Mouse (Mus musculus) kidney, embryonic 14.5 days (tissue): ENCODE results near the gene Notch1. TPM values are rescaled to one million over a fixed set of nuclear protein-coding genes. Genes with fewer than 3 reads are reported as not detected.

Source experiments
- ATAC-seq: fragments of 200-750 bp; cut with Nextera tagmentation; 2 replicates; pipeline ENCODE4 v1.8.0; 2017; ENCODE audit warnings: moderate number of reproducible peaks, mild to moderate bottlenecking, moderate TSS enrichment, moderate library complexity; ENCODE audit not compliant: low FRiP score, low TSS enrichment
- H3K27ac ChIP-seq: fragments of 300-500 bp; sonication (generic); 2 replicates; pipeline ENCODE4 v1.5.1; 2014; ENCODE audit warnings: low read depth, mild to moderate bottlenecking, low read length, moderate library complexity, mixed read lengths
- H3K27me3 ChIP-seq: fragments of 300-500 bp; sonication (generic); 2 replicates; pipeline ENCODE4 v1.6.1; 2014; ENCODE audit warnings: mild to moderate bottlenecking, low read length; ENCODE audit not compliant: control insufficient read depth, insufficient read depth
- H3K36me3 ChIP-seq: fragments of 300-500 bp; sonication (generic); 2 replicates; pipeline ENCODE4 v1.6.1; 2014; ENCODE audit warnings: low read length, mixed read lengths; ENCODE audit not compliant: control insufficient read depth, insufficient read depth
- H3K4me1 ChIP-seq: fragments of 300-500 bp; sonication (generic); 2 replicates; pipeline ENCODE4 v1.6.1; 2014; ENCODE audit warnings: low read length, mixed read lengths; ENCODE audit not compliant: control insufficient read depth, insufficient read depth
- H3K4me2 ChIP-seq: fragments of 300-500 bp; sonication (generic); replicated peaks from 2 replicates; pipeline ENCODE4 v1.6.1; 2014; ENCODE audit warnings: low read depth, mild to moderate bottlenecking, low read length
- H3K4me3 ChIP-seq: fragments of 300-500 bp; sonication (generic); 2 replicates; pipeline ENCODE4 v1.5.1; 2014; ENCODE audit warnings: mild to moderate bottlenecking, low read length
- H3K9ac ChIP-seq: fragments of 300-500 bp; sonication (generic); 2 replicates; pipeline ENCODE4 v1.6.1; 2014; ENCODE audit warnings: low read depth, mild to moderate bottlenecking, low read length, moderate library complexity
- H3K9me3 ChIP-seq: fragments of 300-500 bp; sonication (generic); 2 replicates; pipeline ENCODE4 v1.6.1; 2016; ENCODE audit warnings: low read length; ENCODE audit not compliant: control insufficient read depth
- WGBS: fragments of 180-500 bp; shearing (Covaris S2); extraction: QIAGEN DNeasy Blood & Tissue Kit; methylation state at CpG from one replicate; pipeline ENCODE4 v1.1.7; 2014; 5-methylcytosine and 5-hydroxymethylcytosine counted together
- polyA plus RNA-seq: library from polyadenylated mRNA; unstranded; fragments of >200 nt; fragmentation: Nextera tagmentation; extraction: Ambion mirVana; gene quantifications from 2 replicates; pipeline ENCODE4 v1.2.1, GENCODE M21; 2014

Notch1 gene
- polyA plus RNA-seq, 1 experiment from 2014 or later: 45.1 TPM

DNA sequence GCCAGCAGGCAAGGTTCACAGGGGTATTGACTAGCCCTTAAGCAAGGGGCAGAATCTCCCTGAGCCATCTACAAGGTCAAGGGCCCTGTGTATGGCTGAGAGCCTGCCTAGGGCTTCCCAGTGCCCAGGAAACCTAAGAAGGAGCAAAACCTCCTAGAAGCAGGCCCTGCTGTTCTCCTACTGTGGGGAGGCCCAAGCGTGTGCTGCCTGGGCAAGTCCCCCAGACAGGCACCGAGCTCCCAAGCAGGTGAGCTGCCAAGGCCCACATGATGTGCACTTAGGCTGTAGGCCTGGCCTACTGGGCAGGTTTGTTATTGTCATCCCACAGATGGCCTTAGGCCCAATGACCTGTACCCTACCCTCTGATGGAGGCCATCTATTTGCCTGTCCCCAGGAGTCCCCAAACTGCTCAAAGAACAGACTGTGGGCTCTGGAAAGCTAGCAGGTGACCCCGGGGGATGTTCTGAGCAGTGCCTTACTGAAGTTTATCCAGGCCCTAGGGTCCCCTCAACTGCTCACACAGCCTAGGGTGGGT lies 9.7 kb downstream of the Notch1 start:
- Histone ChIP-seq H3K27ac (peak overlapping the region; percentile 96), H3K9me3 (no peaks in the 10 kb centered on the region), H3K4me1 (peaks cover 43% of the 10 kb centered on the region), H3K4me3 (no peak overlapping the region), H3K9ac (peak overlapping the region; percentile 40; the same call in 1 of the 2 replicates), H3K36me3 (no peaks in the 10 kb centered on the region), H3K27me3 (no peaks in the 10 kb centered on the region), H3K4me2 (no peak overlapping the region)
- WGBS: 78% methylated on average over 3 of the region's 3 CpGs
- ATAC-seq: no peak

DNA sequence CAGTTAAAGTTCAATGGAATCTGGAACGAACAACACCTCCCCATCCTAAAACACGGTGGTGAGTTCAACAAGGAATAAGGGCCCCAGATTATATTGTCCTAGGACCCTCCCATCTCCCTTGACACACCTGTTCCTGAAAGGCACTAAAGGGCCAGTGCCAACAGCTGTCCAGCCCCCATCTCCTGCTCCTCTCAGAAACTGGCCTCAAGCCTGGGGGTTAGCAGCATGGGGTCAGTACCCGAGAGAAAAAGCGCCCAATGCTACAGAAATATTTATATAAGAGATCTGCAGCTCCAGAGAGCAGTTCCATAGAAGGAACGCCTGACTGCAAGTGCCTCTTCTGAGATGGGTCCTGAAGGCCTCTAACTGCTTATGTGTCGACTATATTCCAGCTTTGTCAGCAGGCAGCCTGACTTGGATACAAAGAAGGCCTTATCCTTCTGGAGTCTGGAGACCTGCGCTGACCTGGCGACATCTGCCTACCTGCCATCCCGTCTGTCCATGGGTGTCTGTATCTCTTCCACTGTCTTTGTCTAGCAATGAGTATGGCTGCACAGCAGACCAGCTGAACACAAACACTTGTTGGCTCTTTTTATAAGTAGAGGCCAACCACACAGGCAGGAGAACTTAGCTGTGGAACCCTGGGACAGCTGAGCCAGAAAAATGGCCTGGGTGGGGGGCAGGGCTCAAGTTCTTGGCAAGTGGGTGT lies 11.5 kb downstream of the Notch1 start:
- H3K9me3 ChIP-seq: no peaks in the 10 kb centered on the region
- no peak overlapping the region for H3K27ac ChIP-seq
- no peak overlapping the region for H3K9ac ChIP-seq
- H3K4me3 ChIP-seq: no peak overlapping the region
- WGBS: 67% methylated on average over 9 of the region's 9 CpGs
- H3K36me3 ChIP-seq: peaks cover 2% of the 10 kb centered on the region; the same call in 1 of the 2 replicates
- H3K4me2 ChIP-seq: peak overlapping the region; percentile 87; the same call in 1 of the 2 replicates
- ATAC-seq: no peak
- peaks cover 61% of the 10 kb centered on the region for H3K4me1 ChIP-seq
- no peaks in the 10 kb centered on the region for H3K27me3 ChIP-seq

DNA sequence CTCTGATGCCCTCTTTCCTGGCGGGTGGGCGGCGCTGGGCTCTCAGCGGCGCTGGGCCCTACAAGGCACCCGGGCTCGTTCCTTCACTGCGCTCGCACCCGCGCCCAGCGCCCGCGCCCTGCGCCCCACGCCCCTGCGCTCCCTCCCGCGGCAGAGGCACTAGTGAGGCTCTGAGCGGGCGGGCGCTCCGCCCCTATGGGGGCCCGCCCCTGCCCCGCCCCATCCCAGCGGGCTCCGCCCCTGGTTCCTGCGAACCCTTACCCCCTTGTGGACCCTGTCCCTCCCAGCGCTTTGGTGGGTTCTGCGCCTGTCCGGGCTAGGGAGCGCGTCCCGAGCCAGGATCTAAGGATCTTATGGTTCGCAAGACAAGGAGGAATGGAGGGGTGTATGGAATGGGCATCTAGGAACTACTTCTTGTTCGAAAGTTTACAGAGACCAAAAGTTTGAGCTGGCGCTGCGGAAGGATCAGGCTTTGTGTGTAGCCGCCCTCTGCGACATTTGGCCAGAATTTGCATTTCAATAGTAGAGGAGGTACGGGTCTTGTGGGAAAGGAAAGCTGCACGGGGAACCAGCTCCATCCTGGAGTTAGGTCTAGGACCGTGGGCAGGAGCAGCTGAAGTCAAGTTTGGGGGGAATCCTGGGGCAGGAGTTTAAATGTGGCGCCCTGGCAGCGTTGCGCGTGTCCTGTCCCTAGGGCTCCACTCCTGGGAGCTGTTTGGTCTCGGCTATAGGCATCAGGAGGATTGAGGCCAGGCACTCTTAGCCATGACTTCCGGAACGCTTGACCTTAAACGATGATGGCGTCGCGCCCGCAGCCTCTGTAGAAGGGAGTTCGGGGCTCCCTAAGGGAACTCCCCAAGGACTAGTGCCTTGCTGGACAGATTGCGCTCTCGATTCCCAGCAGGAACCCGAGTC lies 12.5 kb downstream of the Notch1 start:
- peaks cover 5% of the 10 kb centered on the region for H3K36me3 ChIP-seq
- peak overlapping the region; percentile 87 for H3K4me2 ChIP-seq
- H3K9ac ChIP-seq: peak overlapping the region; percentile 92
- H3K27ac ChIP-seq: peak overlapping the region; percentile 78
- 2% methylated on average over 43 of the region's 59 CpGs for WGBS
- H3K4me3 ChIP-seq: peak overlapping the region; percentile 90
- no peaks in the 10 kb centered on the region for H3K9me3 ChIP-seq
- H3K27me3 ChIP-seq: no peaks in the 10 kb centered on the region
- H3K4me1 ChIP-seq: peaks cover 68% of the 10 kb centered on the region
- peak; percentile 82 for ATAC-seq

DNA sequence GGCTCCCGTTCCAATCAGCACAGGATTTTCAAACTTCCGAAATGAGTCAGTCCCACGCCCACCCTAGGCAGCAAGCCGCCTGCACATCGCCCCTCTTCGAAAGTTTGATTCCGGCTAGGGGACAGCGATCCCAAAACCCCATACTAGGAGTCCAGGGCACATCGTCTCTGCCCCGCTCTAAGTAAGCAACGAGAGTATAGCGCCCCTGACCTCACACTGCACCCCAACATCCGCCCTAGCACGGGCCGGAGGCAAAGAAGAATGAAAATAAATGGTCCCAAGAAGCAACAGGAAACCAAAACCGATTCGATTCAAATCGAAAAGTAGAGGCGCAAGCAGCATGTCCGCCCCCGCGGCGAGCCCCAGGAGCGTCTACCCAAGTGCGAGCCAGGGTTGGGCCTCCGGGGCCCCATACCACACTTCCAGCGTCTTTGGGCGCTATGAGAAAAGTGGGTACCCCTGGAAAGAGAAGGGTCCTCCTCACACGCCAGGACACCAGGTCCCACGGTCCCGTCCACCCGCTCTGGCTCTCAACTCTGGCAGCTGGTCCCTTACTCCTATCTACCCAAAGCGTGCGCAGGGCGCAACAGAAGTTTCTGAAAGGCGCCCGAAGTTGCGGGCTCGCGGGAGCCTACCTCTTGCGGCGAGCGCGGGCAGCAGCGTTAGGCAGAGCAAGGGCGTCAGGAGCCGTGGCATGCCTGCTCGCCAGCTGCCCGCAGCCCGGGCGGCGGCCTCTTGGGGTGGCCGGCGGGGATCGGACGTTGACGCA lies 13.4 kb downstream of the Notch1 start:
- Histone ChIP-seq H3K4me1 (peaks cover 68% of the 10 kb centered on the region), H3K27me3 (no peaks in the 10 kb centered on the region), H3K4me2 (peak overlapping the region; percentile 87), H3K4me3 (peak overlapping the region; percentile 90), H3K27ac (peak overlapping the region; percentile 78), H3K9me3 (no peaks in the 10 kb centered on the region), H3K9ac (peak overlapping the region; percentile 92), H3K36me3 (peaks cover 5% of the 10 kb centered on the region)
- ATAC-seq: peak; percentile 0; the same call in 1 of the 2 replicates
- WGBS: under 1% methylated on average over 57 of the region's 57 CpGs

DNA sequence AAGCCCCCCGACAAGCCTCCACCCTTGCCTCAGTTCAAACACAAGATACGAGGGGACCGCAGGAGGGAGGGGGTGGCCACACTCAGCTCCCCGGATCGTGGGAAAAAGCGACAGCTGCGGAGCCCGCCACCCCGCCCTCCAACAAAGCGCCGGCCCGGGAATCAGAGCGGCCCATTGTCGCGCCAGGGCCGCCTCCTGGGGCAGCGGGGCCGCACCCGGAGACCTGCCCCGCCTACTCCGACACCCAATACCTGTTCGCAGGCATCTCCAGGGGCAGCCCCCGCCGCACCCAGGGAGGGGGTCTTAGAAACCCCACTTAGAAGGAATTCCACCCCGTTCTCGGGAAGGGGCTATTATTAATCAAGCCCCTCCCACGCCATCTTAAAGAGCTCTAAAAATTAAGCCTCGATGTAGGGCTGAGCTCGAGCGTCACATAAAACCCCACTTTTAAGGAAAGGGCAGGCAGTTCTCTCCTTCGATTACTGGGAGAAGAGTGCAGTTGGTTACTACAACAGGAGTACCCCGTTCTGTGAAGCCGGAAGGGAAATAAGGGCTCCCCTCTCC lies 14.1 kb downstream of the Notch1 start:
- Histone ChIP-seq H3K27me3 (no peaks in the 10 kb centered on the region), H3K4me3 (peak overlapping the region; percentile 90), H3K4me2 (peak overlapping the region; percentile 87), H3K27ac (peak overlapping the region; percentile 78), H3K36me3 (peaks cover 5% of the 10 kb centered on the region), H3K9ac (peak overlapping the region; percentile 92), H3K4me1 (peaks cover 69% of the 10 kb centered on the region), H3K9me3 (no peaks in the 10 kb centered on the region)
- WGBS: under 1% methylated on average over 33 of the region's 33 CpGs
- no peak; the same call in 1 of the 2 replicates for ATAC-seq

DNA sequence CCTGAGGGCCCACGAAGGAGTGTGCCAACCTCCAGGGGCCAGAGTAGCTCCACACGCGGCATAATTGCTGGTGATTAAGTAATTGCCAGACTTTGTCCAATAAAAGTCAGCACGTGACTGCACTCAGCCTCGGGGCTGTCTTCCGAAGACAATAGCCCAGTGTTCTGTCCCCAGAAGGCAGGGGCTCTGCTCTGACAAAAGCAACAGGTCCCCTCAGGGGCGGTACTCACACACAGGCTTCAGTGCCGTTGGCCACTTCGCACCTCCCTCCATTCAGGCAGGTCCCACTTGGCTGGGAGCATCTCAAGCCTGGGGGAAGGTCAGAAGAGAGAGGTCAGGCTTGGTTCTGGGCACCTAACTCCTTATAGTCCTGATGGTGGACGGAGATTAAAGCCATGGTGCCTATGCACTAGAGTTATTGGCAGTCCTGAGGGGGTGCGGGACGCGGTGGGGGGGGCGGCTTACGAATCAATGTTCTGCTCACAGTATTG lies 14.8 kb downstream of the Notch1 start:
- no peaks in the 10 kb centered on the region for H3K9me3 ChIP-seq
- ATAC-seq: no peak
- peak overlapping the region; percentile 78 for H3K27ac ChIP-seq
- H3K27me3 ChIP-seq: no peaks in the 10 kb centered on the region
- H3K9ac ChIP-seq: peak overlapping the region; percentile 92
- H3K4me2 ChIP-seq: peak overlapping the region; percentile 87
- WGBS: 1% methylated on average over 15 of the region's 15 CpGs
- peak overlapping the region; percentile 90 for H3K4me3 ChIP-seq
- peaks cover 5% of the 10 kb centered on the region for H3K36me3 ChIP-seq
- H3K4me1 ChIP-seq: peaks cover 69% of the 10 kb centered on the region

DNA sequence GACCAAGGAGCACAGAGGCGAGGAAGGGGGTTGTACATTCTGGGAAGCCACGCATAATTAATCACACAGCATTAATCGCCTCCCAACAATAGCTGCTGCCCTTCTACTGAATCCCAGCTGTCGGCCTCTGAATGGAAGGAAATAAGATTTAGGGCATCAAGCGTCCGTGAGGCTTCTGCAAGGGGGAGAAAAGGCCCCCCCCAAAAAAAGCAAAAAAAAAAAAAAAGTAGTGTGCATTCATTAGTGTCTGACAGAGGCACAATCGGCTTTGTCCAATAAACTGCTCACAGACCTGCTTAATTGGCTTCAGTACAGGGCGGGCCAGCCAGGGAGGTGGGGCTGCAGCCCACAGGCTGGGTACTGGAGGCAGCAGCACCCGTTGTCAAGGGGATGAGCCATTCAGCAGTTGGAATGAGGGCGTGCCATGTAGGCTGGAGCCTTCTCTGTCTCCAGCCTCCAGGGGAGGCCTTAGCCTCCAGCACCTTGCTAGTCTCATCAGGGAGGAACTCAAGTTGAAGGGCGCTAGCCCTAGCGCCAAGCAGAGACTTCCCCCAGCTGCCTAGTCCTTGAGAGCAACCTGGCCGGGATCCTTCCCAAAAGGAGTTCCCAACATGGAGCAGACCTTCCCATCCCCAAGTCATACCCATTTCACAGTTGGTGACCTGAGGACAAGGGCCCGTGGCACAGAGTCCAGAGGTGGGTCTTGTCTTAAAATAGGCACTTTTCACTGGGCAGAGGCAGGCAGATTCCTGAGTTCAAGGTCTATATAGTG lies 15.7 kb downstream of the Notch1 start:
- H3K27ac ChIP-seq: peak overlapping the region; percentile 78
- peaks cover 64% of the 10 kb centered on the region for H3K4me1 ChIP-seq
- peak; percentile 73 for ATAC-seq
- peak overlapping the region; percentile 23; the same call in 1 of the 2 replicates for H3K9ac ChIP-seq
- peak overlapping the region; percentile 87 for H3K4me2 ChIP-seq
- peaks cover 5% of the 10 kb centered on the region for H3K36me3 ChIP-seq
- peak overlapping the region; percentile 90; the same call in 1 of the 2 replicates for H3K4me3 ChIP-seq
- H3K9me3 ChIP-seq: no peaks in the 10 kb centered on the region
- 6% methylated on average over 14 of the region's 14 CpGs for WGBS
- H3K27me3 ChIP-seq: no peaks in the 10 kb centered on the region
